Mouse (Mus musculus): ENCODE results near the gene Nfia.

GRCm38 (mm10) chr4:97767516-97767915 is 5.0 kb upstream of the Nfia start:
- TF ChIP-seq CTCF (conservative IDR thresholded peaks at IDR 0.05; ENCODE audit: low read length) (no peak), NANOG (IDR thresholded peaks at IDR 0.05; ENCODE audit: borderline replicate concordance, low read length) (no peak)
